Mouse (Mus musculus) adrenal gland, postnatal 36 days (tissue): Measurements from ENCODE around the gene 4930486L24Rik. TPM values are rescaled to one million over a fixed set of nuclear protein-coding genes. Genes with fewer than 3 reads are reported as not detected.
"Not testable (repeated sequence)": the region's sequence is repeated elsewhere in the genome, so short reads cannot be mapped to it uniquely, and the experiment has no call there.

Source experiments
- DNase-seq, 2 experiments: peaks; one replicate each; pipeline ENCODE4 v3.0.0; 2021; ENCODE audit warnings: mixed read lengths in 1 of 2
- long read RNA-seq, 2 experiments: library from polyadenylated mRNA; stranded (forward); transcript quantifications; one replicate each; pipeline ENCODE4 v2.0.0; 2021; ENCODE audit warnings: borderline sequencing depth in 2 of 2
- total RNA-seq, 2 experiments: library from RNA; stranded (reverse); gene quantifications; 2 replicates each; pipeline ENCODE4 v1.2.3; 2021

Gene 4930486L24Rik
- total RNA-seq = 100 to 1,000 TPM in 1 of 2 experiments, under 1 TPM in 1; 0.50 to 108 TPM
- long read RNA-seq, experiment 1, transcript 4930486L24Rik-201 (8 exons, 1,432 nt) = major isoform, 134 of 135 reads
- long read RNA-seq, experiment 1, partial matches to known transcripts = 1 of 135 reads
- long read RNA-seq, experiment 1, other reads (novel, unspliced or antisense) = 0 of 135 reads
- long read RNA-seq, experiment 2, partial matches to known transcripts = 0 of 1 reads
- long read RNA-seq, experiment 2, other reads (novel, unspliced or antisense) = 0 of 1 reads

GRCm38 (mm10) chr13:60864281-60864680 is at the start of gene 4930486L24Rik:
Gene 4930486L24Rik (minus strand): TSS chr13:60864475.
- peak; percentile 38 to 56 for DNase-seq

- not testable (repeated sequence) for DNase-seq
Measured at GRCm38 (mm10) chr13:60904780-60905179, 40.5 kb upstream of the 4930486L24Rik start, which contains the start of gene Tpbpb. Gene Tpbpb (minus strand): TSS chr13:60904880.

GRCm38 (mm10) chr13:60897328-60897727 is 33.1 kb upstream of the 4930486L24Rik start, which contains the start of gene Ctla2b:
Gene Ctla2b (minus strand): TSS chr13:60897447.
- peak; percentile 50 to 56 for DNase-seq

- not testable (repeated sequence) for DNase-seq
Measured at GRCm38 (mm10) chr13:60896794-60897193, 32.5 kb upstream of the 4930486L24Rik start, which contains the start of gene Gm49392. Gene Gm49392 (minus strand): TSS chr13:60896894.

GRCm38 (mm10) chr13:60895406-60896160 is 31.3 kb upstream of the 4930486L24Rik start:
- DNase-seq = no peak

- no peak for DNase-seq
Measured at GRCm38 (mm10) chr13:60892301-60892700, 28.0 kb upstream of the 4930486L24Rik start.

GRCm38 (mm10) chr13:60848241-60849120 is 15.8 kb downstream of the 4930486L24Rik start:
- DNase-seq = no peak

GRCm38 (mm10) chr13:60843153-60843552 is 21.1 kb downstream of the 4930486L24Rik start:
- no peak for DNase-seq

- no peak for DNase-seq
Measured at GRCm38 (mm10) chr13:60842703-60843102, 21.6 kb downstream of the 4930486L24Rik start.

GRCm38 (mm10) chr13:60839353-60839902 is 24.8 kb downstream of the 4930486L24Rik start:
- DNase-seq = no peak

GRCm38 (mm10) chr13:60826052-60826451 is 38.2 kb downstream of the 4930486L24Rik start:
- peak; percentile 21 to 25 for DNase-seq

GRCm38 (mm10) chr13:60820486-60821175 is 43.6 kb downstream of the 4930486L24Rik start:
- no peak for DNase-seq

GRCm38 (mm10) chr13:60819469-60819868 is 44.8 kb downstream of the 4930486L24Rik start:
- peak; percentile 53 to 62 for DNase-seq

- DNase-seq = no peak
Measured at GRCm38 (mm10) chr13:60813722-60814121, 50.6 kb downstream of the 4930486L24Rik start.

- no peak for DNase-seq
Measured at GRCm38 (mm10) chr13:60812768-60813167, 51.5 kb downstream of the 4930486L24Rik start.

GRCm38 (mm10) chr13:60809690-60810089 is 54.6 kb downstream of the 4930486L24Rik start:
- DNase-seq = no peak

GRCm38 (mm10) chr13:60802749-60803148 is 61.5 kb downstream of the 4930486L24Rik start, which contains the start of gene Ctsll3:
Gene Ctsll3 (minus strand): TSS chr13:60802849.
- DNase-seq = no peak
